Mouse (Mus musculus) megakaryocyte-erythroid progenitor cell, adult 5-6 weeks (primary cell): ENCODE measurements around the gene Phf24. TPM values are rescaled to one million over a fixed set of nuclear protein-coding genes. Genes with fewer than 3 reads are reported as not detected.

ENCODE experiments used
- ATAC-seq: replicated peaks from 2 replicates; pipeline ENCODE4 v1.8.0; 2016; ENCODE audit warnings: mild to moderate bottlenecking, inconsistent platforms; ENCODE audit not compliant: severe bottlenecking, poor library complexity, low FRiP score, low TSS enrichment
- total RNA-seq, 2 experiments: library from RNA; stranded (forward) in 1 of 2; stranded (reverse) in 1 of 2; fragments of 200-1000, 215-1000 nt in 1 of 2; fragments of >200 nt in 1 of 2; fragmentation: Nextera tagmentation in 1 of 2; gene quantifications; 2 replicates each; pipeline ENCODE4 v1.2.3; 2014 to 2017

Gene Phf24
- total RNA-seq (2014; fragmentation: Nextera tagmentation) (not detected in 2 replicates), total RNA-seq (2017) (0.08 TPM in 1 of 2 replicates, not detected in the other)

DNA sequence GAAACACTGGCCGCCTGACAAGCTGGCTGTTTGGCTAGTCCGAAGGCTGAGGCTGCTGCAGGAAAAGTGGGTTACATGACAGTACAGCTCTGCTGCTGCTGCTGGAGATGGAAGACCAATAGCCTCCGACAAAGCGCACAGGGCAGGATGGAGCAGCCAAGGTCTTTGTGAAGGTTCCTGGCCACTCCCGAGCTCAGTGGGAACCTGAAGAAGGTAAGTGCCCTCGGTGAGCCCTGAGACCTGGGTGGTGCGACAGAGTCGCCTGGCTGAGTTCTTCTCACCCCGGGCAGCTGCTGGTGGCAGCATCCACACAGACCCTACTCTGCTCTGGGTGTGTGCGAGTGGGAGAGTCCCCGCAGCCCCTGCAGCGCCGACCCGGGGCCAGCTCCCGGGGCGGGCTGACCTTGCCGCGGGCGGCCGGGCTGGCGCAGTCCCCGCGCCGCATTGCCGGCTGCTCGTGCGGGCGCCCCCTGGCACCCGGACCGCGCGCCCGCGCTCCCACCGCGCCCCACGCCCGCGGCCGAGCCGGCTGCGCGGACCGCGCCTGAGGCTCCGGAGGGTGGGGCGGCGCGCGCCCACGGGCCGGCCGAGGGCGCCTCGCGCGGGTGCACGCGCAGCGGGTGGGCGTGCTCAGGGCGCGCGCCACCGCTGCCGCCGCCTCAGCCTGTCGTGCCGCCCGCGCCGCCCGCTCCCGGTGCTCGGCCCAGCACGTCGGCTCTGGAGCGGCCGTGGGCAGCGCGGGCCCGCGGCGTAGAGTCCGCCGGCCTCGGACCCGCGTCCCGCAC, at the start of gene Phf24:
Gene Phf24 (plus strand): TSS at position 44 of the 785 bp plus-strand sequence.
- no peak for ATAC-seq

DNA sequence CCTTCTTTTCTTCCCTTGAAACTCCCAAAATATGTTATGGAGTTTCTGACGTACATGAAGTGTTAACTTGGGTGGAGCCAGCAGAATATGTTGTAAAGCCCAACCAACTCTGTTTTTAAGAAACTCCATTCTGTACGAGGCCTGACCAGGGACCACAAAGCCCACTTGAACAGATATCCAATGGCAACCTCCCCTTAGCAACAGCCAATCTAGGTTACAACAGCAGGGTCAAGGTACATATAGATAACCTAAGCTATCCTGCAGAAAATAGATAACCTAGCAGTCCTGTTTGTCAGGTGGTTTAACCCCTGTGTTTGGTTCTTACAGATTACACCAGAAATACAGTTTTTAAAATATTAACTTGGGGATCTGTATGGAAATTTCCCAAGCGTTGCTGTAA, 49.1 kb upstream of the Phf24 start:
- peak; percentile 84 for ATAC-seq

DNA sequence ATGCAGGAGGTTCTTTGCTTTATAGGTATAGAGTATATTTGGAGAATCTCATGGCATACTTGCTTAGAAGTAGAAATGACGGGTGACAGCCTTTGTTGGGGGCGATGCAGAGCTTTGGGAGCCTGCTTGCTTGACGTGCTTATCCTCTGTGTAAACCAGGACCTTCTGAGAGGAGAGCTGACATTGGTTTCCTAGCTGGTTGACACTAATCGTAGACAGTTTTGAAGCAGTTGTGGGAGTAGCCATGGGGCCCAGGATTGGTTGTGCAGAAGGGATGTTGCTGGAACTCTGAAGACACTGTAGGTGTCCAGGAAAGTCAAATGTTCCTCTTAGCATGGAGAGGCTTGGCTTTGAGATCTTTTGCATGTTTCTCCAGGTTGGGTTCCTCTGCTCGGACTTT, 48.3 kb upstream of the Phf24 start:
- ATAC-seq: no peak

DNA sequence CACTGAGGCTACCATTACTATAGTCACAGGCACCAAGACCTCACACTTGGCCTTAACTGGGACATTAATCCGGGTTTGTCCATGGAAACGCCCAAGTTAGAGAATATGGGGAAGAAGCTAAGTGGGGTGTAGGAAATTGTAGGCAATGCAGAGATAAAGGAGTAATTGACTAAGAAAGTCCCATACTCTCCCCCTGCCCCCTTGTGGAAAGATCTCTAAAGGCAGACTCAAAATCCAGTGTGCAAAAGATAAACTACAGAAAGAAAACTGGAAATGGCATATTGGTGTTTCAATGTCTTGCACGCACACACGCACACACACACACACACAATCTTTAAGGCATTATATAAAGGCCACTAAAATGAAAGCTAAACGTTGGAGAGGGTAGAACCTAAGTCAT, 45.7 kb upstream of the Phf24 start:
- peak; percentile 61; the same call in 1 of the 2 replicates for ATAC-seq

DNA sequence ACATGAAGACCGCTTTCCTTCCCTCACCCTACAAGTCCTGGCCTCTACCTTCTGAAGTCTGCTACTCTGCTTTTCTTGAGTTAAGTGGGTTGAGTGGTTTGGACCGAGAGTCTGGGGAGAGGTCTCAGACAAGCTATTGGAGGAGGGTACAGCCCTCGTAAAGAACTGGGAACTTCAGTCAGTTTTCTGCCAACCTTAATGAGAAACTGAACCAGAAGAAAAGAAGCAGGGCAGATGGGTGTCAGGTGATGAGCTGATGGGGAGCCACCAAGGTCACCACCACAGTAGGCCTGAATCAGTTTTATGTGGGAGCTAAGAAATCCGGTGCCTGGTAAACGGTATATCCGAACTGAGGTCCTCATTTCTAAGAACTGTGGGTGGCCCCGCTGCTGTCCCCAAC, 44.3 kb upstream of the Phf24 start:
- no peak for ATAC-seq

DNA sequence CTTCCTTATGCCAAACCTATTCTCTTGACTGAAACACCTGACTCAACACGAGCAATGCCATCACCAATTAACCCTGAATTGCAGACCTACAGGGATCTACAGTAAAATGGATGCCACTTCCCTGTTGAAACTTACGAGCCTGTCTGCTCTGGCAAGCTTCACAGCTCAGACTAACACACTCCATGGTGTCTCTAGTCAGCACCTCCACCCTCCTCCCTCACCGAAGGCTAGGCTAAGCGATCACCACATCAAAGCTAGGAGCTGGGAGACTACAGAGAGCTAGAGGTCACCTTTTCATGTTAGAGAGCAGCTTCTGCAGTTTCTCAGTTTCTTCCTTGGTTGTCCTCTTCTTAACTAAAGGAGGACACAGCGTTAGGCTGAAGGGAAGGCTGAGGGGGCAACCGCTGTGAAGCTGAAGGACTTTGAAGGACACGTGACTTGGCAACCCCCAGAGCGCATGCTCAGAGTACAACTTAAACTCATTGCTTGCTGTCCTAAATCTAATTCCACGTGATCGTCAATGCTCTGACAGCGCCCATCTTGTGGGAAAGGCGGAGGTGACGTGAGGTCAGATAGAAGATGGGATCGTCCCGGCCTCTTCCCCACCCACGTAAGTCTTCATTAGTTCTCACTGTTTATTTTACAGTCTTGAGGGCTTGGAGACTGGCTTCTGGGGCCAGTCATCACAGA, 43.6 kb upstream of the Phf24 start:
- no peak for ATAC-seq

DNA sequence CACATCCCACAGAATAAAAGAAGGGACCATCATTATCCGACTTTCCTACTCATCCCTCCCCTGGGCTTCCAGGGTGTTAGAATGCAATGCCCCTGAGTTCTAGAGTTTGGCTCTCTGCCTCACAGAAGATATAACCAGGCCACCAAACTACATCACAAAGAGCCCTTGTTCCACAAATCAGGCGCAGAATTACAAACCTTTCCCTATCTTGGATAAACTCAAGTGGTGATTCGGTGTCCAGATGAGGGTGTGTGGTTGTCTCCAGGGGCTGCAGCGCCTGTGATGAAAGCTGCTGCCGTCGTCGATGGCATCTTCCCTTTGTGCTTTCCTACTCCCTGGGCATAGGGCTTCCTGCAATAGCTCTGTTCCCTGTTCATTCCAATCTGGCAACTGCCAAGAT, 42.3 kb upstream of the Phf24 start, which contains the start of gene Fam205c:
Gene Fam205c (minus strand): TSS at position 101 of the 400 bp plus-strand sequence.
- ATAC-seq: no peak

DNA sequence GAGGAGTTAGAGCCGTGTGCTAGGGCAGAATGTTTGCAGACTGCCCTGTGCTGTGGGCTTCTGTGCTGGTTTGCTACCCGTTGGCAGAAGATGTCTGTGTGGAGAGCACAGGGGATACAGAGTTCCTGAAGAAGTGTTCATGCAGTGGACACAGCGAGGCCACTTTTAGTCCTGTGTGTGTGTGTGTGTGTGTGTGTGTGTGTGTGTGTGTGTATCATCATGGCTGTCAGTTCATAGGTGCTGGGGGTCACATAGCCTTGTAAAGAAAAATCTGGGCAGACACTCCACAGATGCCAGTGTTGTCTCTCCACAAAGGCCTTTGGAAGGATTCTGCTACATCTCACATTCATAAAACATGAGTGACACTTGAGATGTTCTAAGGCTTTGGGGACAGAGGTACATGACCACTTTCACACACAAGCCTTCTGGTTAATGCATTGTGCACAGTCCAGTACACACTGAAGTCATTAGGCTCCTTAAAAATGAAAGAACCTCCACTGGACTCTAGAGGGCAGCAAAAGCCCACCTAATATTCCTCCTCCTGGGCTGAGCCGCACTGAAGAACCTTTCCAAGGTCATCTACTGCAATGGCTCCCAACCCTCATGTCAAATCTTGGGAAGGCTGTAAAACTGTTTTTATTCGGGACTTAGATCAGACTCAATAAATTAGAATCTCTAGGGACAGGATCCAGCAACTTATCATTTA, 39.7 kb upstream of the Phf24 start:
- peak; percentile 75 for ATAC-seq

DNA sequence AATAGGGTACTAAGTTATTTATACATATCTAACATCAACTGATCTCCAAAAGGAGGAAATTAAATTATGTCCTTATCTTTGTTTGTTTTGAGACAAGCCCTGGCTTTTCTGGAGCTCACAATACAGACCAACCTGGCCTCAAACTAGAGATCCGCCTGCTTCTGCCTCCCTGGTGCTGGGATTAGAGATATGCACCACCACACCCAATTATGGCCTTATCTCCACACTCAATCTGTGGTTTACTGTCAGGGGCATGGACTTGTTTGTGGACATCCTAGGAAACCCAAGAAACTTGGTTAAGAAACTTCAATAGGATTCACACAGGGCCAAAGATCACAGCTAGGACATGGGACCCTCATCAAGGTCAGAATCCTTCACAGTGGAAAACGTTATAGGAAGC, 38.8 kb upstream of the Phf24 start:
- no peak for ATAC-seq

DNA sequence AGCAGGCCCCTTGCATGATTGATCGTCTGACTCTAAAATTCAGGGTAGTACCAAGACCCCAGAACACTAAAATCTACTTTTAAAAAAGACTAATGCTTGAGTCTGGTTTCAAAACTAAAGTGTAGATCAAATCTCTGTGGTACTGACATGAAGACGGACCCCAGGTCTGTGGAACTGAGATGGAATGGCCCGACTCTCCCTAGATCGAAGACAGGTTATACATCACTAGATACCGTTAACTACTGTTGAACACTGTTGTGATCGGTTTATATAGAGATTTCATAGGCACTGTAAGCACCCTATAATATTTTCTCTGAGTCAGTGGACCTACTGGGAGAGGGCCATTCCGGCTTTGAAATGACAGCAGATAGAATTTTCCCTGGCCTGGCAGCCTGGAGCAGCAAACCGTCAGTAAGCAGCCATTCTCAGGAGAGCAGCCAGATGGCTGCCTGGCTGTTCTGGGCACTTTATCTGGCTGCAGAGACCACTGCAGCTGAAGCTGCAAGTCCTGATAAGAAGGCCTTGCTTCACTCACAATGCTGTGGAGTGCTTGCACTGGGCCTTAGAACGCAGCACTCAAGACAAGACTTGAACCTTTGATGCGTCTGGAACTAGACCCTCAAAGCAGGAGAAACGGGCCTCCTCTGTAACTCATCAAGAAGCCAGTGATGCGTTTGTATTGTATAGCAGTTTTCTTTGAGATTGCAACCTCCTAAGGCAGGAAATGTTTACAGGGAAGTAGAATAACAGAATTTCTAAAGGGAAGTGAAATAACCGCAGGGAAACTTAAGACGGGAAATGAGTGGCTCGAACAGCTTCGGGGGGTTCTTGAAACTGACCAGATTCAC, 36.4 kb upstream of the Phf24 start:
- ATAC-seq: peak; percentile 99

DNA sequence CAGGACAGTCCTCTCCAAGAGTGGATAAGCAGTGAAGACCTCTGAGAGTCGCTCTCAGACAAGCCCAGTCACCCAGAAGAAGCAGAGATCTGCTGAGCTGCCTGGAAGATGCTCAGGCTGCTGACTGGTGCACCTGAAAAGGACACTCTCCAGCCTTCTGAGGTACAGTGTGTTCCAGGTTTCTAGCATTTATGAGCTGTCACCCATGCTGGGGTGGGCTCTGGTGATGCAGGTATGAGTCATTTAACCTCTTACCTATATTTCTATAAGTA, 35.8 kb upstream of the Phf24 start:
- 0 out of 2 replicates have a peak, but pooled peaks have one; percentile 12 for ATAC-seq

DNA sequence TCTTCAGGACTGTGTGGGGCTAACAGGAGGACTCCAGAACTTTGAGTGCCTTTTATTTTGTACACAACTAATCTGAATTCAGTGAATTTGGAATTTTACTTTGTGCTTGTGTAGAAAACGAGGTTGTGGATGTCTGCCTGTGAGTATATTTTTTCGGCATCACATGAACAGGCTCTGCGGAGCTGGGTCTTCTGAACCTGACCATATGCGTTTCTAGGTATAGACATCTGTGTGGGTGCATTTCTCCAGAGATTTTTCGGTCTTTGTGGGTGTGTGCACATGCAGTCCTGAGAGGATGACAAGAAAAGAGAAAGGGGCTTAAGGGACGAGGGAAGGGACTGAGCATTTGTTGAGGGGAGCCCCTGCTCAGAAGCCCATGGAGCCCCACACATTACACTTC, 29.5 kb upstream of the Phf24 start:
- no peak for ATAC-seq

DNA sequence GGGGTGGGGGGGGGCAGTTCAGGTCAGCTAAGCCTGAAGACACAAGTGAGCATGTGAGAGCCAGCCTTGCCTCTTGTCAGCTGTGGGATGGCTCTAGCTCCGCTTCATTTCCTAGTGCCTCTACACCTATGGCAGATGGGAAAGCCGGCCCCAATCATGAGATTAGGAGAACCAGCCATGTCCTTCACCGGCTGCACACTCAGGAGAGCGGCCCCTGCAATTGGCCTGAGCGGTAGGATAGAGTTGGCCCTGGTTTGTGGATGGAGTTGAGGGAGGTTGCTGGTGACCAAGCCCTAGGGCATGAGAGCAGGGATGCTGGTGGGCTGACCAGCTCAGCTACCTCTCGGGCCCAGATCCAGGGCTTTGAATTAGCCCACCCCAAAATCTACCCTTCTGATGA, 27.7 kb upstream of the Phf24 start:
- ATAC-seq: no peak

DNA sequence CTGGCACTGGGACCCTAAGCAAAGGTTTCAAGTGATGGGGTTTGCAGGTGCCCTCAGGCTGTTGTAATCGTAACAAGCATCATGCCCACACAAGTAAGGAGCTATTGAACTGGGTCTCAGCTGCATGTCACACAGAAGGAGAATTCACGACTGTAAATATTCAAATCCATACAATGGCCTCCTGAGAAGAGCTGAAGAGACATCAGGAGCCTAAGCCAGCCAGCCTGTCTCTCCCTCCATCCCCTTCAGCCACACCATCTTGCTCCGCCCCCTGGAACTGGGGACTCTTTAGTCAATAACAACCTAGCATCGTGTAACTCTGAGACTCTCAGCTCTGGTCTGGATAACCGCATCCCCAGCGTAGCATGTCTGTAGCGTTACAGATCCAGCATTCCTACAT, 25.3 kb upstream of the Phf24 start:
- ATAC-seq: no peak

DNA sequence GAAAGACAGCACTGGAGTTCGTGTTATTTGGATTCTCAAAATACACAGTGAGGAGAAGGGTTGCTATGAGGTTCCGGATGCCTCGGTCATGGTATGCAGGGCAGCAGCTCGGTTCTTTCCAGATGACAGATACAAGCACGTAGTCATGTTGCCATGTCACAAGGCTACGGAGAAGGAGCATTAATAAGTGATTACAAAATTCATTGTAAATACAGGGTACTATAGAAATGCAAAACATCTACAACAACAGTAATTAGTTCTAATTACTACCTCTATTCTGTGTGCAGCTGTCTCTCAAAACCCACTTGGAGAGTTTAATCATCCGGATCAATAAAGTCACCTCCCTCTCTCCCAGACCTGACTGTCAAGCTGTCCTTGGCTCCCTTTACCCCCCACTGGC, 21.3 kb upstream of the Phf24 start:
- no peak for ATAC-seq

DNA sequence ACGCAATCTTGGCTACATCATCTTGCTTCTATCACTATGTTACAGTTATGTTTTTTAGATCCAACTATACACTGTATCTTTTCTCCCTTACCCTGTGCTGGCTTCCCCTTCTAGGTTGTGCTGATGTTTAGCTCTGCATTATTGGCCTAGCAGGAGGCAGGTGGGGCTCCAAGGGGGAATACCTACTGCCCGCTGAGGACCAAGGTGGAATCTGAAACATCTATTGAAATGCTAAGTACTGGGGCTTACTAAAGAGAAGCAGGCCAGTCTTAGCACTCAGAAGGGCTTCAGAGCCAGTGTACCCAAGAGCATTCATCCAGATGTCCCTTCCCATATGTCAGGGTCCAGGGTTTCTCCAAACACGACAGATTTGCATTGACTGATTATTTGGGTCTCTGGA, 17.5 kb upstream of the Phf24 start:
- no peak for ATAC-seq

DNA sequence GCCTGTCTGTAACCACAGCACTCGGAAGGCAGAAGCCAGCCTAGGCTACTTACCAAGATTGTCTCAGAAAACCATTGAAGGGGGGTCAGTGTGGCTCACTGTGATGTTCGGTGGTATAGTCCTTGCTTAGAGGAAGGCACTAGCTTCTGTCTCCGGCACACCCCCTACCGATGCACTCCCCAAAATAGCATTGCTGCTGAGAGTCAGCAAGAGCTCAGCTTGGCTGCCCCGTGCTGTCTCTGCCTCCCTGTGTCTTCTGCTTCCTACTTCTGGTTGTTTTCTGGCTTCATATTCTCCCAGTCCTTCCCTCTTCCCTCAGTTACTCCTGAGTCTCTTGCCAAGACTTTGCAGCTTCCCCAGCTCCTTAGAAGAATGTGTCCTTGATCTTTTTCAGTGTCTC, 15.6 kb upstream of the Phf24 start:
- no peak for ATAC-seq

DNA sequence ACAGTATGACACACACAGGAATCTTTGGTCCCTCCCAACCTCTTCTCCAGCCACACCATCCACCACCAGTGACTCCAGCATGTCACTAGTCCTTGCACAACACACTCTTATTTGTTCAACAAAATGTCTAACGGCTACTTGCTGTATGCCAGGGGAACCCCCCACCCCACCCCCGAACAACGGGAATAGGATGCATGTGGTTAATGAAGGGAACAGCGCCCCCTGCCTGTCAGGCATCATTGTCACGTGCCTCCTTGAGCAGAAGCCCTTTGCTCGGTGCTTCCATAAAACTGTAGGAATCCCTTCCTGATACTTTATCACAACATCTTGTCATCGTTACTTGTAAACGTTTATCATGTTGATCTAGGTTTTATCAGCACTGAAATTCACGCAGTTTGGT, 14.3 kb upstream of the Phf24 start:
- peak; percentile 77 for ATAC-seq

DNA sequence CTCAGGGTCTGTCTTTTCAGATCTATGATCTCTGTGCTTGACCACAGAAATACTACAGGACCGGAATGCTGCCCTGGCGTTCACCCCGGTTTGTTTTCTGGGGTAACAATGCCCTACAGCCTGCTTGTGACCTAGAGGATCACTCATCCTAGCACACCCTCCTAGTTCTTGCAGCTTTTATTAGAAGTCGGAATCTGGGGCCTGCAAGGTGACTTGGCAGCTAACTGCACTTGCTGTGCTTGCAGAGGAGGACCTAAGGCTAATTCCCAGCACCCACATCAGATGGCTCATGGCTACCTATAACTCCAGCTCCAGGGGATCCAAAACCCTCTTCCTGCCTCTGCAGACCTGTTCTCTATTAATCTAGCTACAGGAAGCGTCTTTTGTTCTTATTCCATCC, 13.7 kb upstream of the Phf24 start:
- ATAC-seq: no peak

DNA sequence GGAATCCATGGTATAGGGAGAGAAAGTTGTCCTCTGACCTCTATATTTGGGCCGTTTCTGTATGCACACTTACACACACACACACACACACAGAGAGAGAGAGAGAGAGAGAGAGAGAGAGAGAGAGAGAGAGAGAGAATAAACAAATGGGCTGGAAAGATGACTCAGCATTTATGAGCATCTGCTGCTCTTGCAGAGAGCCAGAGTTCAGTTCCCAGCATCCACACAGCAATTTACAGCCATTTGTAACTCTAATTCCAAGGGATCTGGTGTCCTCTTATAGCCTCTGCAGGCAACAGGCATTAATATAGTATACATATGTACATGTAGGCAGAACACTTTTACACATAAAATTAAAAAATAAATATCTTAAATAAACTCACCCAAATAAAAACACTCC, 12.5 kb upstream of the Phf24 start:
- ATAC-seq: no peak
